Mouse (Mus musculus): ENCODE results near the gene Fbxo21.

DNA sequence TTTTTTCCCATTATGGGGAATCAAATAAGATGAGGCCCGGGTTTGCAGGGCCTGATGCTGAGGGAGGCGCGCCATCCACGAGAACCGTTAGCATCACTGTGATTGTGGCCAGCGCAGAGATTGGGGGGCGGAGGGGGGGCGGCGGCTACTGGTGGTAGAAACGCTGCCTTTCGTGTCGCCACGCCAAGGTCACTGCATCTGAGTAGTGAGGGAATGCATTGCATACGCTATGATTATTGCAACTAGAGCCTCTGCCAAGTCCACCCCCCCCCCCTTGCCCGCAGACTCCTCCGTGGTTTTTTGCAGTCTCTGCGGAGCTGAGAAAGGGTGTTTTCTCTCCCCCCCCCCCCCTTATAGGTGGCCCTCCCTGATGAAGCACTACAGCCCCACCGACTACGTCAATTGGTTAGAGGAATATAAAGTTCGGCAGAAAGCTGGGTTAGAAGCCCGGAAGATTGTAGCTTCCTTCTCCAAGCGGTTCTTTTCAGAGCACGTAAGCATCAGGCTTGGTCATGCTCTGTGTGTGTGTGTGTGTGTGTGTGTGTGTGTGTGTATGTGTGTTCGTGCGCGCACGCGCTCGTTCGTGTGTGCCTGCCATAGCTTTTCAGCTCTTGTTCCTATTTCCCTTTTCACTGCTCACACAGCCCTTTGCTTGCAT, 1.1 kb downstream of the Fbxo21 start:
- TF ChIP-seq POLR2A (IDR thresholded peaks at IDR 0.05; ENCODE audit: low read depth, low read length) (no peak), CTCF (IDR thresholded peaks at IDR 0.05; ENCODE audit: extremely low read depth, insufficient read depth, insufficient read length, insufficient replicate concordance) (no peak)

All from spleen, adult 2 months (tissue).